Mouse (Mus musculus) midbrain, embryonic 10.5 days (tissue): ENCODE results near the gene Efcc1. TPM values are rescaled to one million over a fixed set of nuclear protein-coding genes. Genes with fewer than 3 reads are reported as not detected.
"Not testable (repeated sequence)": the region's sequence is repeated elsewhere in the genome, so short reads cannot be mapped to it uniquely, and the experiment has no call there.

Source experiments
- DNase-seq: peaks from one replicate; pipeline ENCODE4 v3.0.0-alpha.2; 2017; ENCODE audit warnings: low spot score
- H3K27ac ChIP-seq: fragments of 300-500 bp; sonication (generic); replicated peaks from 2 replicates; pipeline ENCODE4 v1.5.1; 2016; ENCODE audit warnings: mild to moderate bottlenecking
- H3K27me3 ChIP-seq: fragments of 300-500 bp; sonication (generic); 2 replicates; pipeline ENCODE4 v1.6.1; 2016; ENCODE audit warnings: low read depth, mild to moderate bottlenecking; ENCODE audit not compliant: poor library complexity, severe bottlenecking
- H3K36me3 ChIP-seq: fragments of 300-500 bp; sonication (generic); 2 replicates; pipeline ENCODE4 v1.6.1; 2016; ENCODE audit warnings: mild to moderate bottlenecking, moderate library complexity
- H3K4me1 ChIP-seq: fragments of 300-500 bp; sonication (generic); 2 replicates; pipeline ENCODE4 v1.6.1; 2016
- H3K4me3 ChIP-seq: fragments of 300-500 bp; sonication (generic); 2 replicates; pipeline ENCODE4 v1.5.1; 2016; ENCODE audit warnings: mild to moderate bottlenecking, moderate library complexity
- H3K9me3 ChIP-seq: fragments of 300-500 bp; sonication (generic); replicated peaks from 2 replicates; pipeline ENCODE4 v1.6.1; 2016; ENCODE audit warnings: mild to moderate bottlenecking
- WGBS: fragments of 180-500 bp; shearing (Covaris S2); methylation state at CpG from one replicate; pipeline ENCODE4 v1.1.7; 2016; 5-methylcytosine and 5-hydroxymethylcytosine counted together
- polyA plus RNA-seq: library from polyadenylated mRNA; unstranded; fragments of >200 nt; fragmentation: Nextera tagmentation; extraction: Ambion mirVana; gene quantifications from 2 replicates; pipeline ENCODE4 v1.2.1, GENCODE M21; 2016

The Efcc1 gene
- polyA plus RNA-seq, 1 experiment from 2014 or later, result 5.4 TPM

DNA sequence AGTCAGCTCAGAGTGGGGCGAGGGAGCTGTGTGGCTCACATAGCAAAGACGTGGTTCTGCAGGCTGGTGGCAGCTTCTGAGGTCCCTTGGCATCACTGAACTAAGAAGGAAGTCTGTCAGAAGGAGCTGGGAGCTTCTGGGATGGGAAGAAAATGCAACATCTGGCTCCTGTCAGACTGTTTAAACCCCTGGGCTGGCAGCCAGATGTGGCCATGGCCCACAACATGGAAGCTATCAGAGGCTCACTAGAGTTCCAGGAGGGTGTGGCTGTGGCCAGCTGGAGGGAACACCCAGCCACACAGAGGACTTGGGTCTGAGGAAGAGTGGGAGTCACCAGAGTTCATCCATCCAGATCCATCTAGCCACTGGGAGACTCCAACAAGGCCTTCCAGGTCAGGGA is 16.2 kb downstream of the Efcc1 start:
- Histone ChIP-seq H3K27ac (no peak overlapping the region), H3K9me3 (no peaks in the 10 kb centered on the region), H3K4me1 (peaks cover 13% of the 10 kb centered on the region), H3K27me3 (no peaks in the 10 kb centered on the region), H3K36me3 (peaks cover 26% of the 10 kb centered on the region), H3K4me3 (no peak overlapping the region)
- DNase-seq, result no peak
- WGBS, result 81% methylated on average over 2 of the region's 2 CpGs

DNA sequence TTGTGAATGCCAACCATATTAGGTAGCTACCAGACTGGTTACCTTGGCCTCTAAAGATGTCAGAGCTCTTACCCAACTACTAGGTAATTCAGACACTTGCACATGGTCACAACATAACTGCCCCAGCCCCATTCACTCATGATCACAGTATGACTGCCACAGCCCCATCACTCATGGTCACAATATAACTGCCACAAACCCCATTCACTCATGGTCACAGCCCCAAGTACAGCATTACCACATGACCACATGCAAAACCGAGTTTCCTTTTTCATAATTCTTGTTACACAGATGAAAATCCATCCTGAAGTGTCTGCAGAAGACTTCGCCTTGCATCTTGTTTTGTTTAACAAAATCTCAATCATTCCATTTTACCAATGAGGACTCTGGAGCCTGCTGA is 17.4 kb downstream of the Efcc1 start:
- H3K36me3 ChIP-seq, result peaks cover 29% of the 10 kb centered on the region
- no peak for DNase-seq
- peaks cover 8% of the 10 kb centered on the region for H3K4me1 ChIP-seq
- H3K27me3 ChIP-seq, result no peaks in the 10 kb centered on the region
- H3K4me3 ChIP-seq, result no peak overlapping the region
- H3K27ac ChIP-seq, result no peak overlapping the region
- H3K9me3 ChIP-seq, result no peaks in the 10 kb centered on the region
- WGBS, result 89% methylated on average over 2 of the region's 2 CpGs

DNA sequence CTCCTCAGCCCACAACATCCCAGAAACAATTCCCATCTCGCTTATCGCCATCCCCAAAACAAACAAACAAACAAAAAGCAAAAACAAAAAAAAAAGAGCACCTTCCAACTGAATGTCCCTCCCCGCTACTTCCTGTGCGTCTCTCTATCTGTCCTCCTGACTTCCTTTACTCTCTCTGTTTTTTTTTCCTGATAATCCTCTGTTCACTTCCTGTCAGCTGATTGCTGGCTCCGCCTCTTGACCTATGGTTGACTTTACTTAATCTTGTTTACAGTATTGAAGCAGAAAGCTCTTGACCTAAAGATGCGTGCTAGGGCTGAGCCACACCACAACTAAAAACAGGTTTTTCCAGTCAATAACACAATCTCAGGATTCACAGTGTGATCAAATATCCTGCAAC is 17.9 kb downstream of the Efcc1 start:
- Histone ChIP-seq H3K27me3 (no peaks in the 10 kb centered on the region), H3K4me3 (no peak overlapping the region), H3K36me3 (peaks cover 29% of the 10 kb centered on the region), H3K27ac (no peak overlapping the region), H3K9me3 (no peaks in the 10 kb centered on the region), H3K4me1 (peaks cover 5% of the 10 kb centered on the region)
- 84% methylated on average over 6 of the region's 6 CpGs for WGBS
- DNase-seq, result no peak

DNA sequence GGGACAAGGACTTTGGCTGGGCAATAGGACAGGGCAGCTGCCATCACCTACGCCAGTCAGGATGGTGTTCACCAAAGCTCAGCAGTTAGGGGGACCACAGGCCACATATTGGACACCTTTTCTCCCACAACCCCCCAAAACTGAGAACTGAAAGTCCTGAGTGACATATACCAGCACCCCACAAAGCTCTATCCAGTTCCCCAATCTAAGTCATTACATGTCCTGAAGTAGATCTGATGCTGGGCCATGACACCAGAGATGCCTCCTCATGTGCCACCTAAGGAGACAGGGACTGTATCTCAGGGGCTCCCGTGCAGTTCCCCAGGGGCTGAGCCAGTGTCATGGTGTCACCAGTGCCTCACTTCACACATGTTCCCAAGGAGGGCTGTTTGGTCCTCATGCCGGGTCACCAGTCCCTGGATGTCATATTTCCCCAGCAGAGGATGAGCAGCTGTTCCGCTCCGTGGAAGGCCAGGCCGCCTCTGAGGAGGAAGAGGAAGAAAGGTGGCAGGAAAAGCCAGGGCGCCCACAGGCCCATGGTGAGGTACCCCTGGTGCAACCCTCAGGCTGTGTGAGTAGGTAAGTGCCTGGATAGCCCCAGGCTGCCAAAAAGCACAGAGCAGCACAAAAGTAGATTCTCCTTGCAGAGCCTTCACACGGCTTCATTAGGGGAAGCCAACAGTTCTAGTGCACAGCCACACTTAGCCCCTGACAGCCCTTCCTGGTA is 19.7 kb downstream of the Efcc1 start:
- Histone ChIP-seq H3K9me3 (no peaks in the 10 kb centered on the region), H3K27ac (no peak overlapping the region), H3K36me3 (peaks cover 46% of the 10 kb centered on the region), H3K4me1 (peaks cover 9% of the 10 kb centered on the region), H3K27me3 (no peaks in the 10 kb centered on the region), H3K4me3 (no peak overlapping the region)
- WGBS, result 89% methylated on average over 8 of the region's 8 CpGs
- no peak for DNase-seq

DNA sequence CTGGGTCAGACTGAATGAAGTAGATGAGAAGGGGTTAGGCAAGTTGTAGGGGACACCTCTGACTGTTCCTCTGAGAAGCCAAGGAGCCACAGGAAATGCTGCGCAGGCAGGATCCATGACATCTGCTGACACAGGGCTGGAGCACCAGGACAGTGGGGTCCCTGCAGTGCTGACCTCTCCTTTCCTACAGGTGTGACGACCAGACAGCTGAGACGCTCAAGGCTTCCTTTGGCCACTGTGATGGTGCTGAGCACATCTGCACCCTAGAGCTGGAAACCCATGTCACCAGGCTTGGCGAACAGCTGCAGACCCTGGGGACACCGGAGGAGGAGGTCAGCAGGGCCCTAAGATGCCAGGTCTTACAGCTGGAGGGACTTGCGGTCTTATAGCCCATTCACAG is 20.9 kb downstream of the Efcc1 start:
- H3K9me3 ChIP-seq, result no peaks in the 10 kb centered on the region
- no peak for DNase-seq
- no peak overlapping the region for H3K4me3 ChIP-seq
- no peak overlapping the region for H3K27ac ChIP-seq
- peaks cover 56% of the 10 kb centered on the region for H3K36me3 ChIP-seq
- 92% methylated on average over 6 of the region's 6 CpGs for WGBS
- no peaks in the 10 kb centered on the region for H3K27me3 ChIP-seq
- peaks cover 9% of the 10 kb centered on the region for H3K4me1 ChIP-seq

DNA sequence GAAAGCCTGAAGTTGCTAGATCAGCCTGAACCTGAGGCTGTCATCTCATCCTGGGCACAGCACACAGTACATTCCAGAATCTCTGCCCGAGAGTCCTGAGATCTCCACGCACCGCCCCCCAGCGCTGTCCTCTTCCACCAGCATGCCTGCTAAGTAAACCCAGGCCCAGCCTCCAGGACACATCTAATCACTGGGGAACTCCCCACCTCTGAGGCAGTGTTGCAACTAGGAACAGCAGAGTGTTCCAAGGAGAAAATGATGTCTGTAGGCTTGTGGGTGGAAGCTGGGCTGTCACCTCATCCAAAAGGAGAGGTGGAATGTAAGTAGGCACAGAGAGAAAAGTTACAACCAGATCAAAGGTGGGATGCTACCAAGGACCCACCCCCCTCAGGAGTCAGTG is 24.5 kb downstream of the Efcc1 start:
- H3K4me1 ChIP-seq, result peaks cover 9% of the 10 kb centered on the region
- no peak overlapping the region for H3K4me3 ChIP-seq
- 94% methylated on average over 4 of the region's 4 CpGs for WGBS
- H3K27ac ChIP-seq, result no peak overlapping the region
- H3K27me3 ChIP-seq, result no peaks in the 10 kb centered on the region
- H3K36me3 ChIP-seq, result peaks cover 64% of the 10 kb centered on the region
- DNase-seq, result no peak
- H3K9me3 ChIP-seq, result peaks cover 4% of the 10 kb centered on the region; the same call in 1 of the 2 replicates

DNA sequence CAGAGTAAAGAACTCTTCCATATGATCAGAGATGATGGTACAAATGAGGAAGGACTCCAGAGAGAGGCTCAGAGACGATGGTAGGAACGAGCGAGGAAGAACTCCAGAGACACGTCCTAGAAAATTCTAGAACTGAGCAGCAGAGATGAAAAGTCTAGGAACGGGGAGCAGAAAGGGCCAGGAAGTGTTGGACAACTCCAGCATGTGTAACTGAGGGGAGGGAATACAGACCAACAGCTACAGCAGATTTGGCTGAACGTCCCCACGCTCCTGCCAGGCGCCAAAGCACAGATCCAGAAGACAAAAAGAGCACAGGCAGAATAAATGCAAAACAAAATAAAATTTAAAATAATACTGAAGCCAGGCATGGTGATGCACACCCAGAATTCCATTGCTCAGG is 26.2 kb downstream of the Efcc1 start:
- 95% methylated on average over 8 of the region's 8 CpGs for WGBS
- Histone ChIP-seq H3K27ac (no peak overlapping the region), H3K27me3 (no peaks in the 10 kb centered on the region), H3K36me3 (peaks cover 49% of the 10 kb centered on the region), H3K9me3 (peaks cover 4% of the 10 kb centered on the region; the same call in 1 of the 2 replicates), H3K4me1 (peaks cover 9% of the 10 kb centered on the region), H3K4me3 (no peak overlapping the region)
- DNase-seq, result no peak

DNA sequence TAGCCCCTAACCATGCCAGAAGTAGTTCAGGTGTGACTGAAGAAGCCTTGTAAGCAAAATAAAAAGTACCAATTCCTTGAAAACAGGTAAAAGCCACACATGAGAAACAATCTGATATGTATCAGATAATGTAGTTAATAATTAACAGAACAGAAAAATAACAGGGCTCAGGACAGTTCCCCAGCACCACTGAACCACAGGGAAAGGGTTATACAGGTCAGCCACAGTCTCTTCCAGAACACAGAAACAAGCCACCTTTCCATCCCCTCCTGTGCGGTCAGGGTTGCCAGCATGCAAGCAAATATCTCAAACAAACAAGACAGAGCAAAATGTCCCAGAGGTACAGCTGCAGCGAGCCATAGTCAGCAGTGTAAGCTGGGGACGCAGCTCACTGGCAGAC is 28.7 kb downstream of the Efcc1 start:
- no peak for DNase-seq
- no peak overlapping the region for H3K27ac ChIP-seq
- peaks cover 4% of the 10 kb centered on the region; the same call in 1 of the 2 replicates for H3K9me3 ChIP-seq
- no peak overlapping the region for H3K4me3 ChIP-seq
- no peaks in the 10 kb centered on the region for H3K27me3 ChIP-seq
- 81% methylated on average over 3 of the region's 3 CpGs for WGBS
- H3K4me1 ChIP-seq, result no peaks in the 10 kb centered on the region
- H3K36me3 ChIP-seq, result peaks cover 33% of the 10 kb centered on the region

DNA sequence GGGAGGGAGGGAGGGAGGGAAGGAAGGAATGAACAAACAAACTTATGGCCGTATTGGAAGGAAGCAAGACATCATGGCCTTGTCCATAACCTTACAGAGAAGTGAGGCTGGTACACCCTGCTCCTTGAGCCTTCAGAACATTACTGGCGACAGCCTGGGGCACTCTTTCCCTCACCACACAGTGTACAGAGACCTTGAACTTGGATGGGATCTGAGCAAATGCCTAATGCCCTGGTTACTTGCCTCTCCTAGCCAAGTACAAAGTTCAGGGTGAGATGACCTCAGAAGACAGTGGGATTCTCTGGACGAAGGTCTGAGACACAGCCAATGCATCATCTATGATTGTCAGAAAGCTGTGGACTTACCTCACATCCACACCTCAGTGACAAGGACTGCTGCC is 29.2 kb downstream of the Efcc1 start:
- WGBS, result 79% methylated on average over 3 of the region's 3 CpGs
- no peak for DNase-seq
- peaks cover 4% of the 10 kb centered on the region; the same call in 1 of the 2 replicates for H3K9me3 ChIP-seq

DNA sequence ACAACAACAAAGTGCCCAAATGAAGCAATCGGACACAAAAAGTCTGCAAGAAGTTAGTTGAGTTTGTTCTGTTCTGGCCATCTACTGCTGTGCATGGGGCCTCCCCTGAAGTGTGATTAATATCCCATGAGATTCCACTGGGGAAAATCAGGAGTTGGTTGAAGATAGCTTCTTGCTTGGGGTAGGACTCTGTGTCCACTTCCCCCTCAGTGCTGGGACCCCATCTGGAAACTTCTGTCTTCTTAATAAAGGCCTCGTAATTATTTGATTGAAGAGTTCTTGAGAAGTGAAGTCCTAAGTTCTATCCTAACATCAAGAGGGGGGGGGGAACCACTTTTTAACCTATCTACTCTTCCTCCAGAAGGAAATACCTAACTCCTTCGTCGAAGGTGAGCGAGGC is 31.5 kb downstream of the Efcc1 start:
- H3K27ac ChIP-seq, result no peak overlapping the region
- peaks cover 4% of the 10 kb centered on the region; the same call in 1 of the 2 replicates for H3K9me3 ChIP-seq
- DNase-seq, result no peak
- no peaks in the 10 kb centered on the region for H3K4me1 ChIP-seq
- WGBS, result 86% methylated on average over 5 of the region's 5 CpGs
- peaks cover 8% of the 10 kb centered on the region; the same call in 1 of the 2 replicates for H3K36me3 ChIP-seq
- no peaks in the 10 kb centered on the region for H3K27me3 ChIP-seq
- H3K4me3 ChIP-seq, result no peak overlapping the region

More for the DNA sequence above, 29.2 kb downstream of the Efcc1 start:
- H3K4me3 ChIP-seq, result no peak overlapping the region
- no peak overlapping the region for H3K27ac ChIP-seq
- no peaks in the 10 kb centered on the region for H3K4me1 ChIP-seq
- H3K36me3 ChIP-seq, result peaks cover 28% of the 10 kb centered on the region
- H3K27me3 ChIP-seq, result no peaks in the 10 kb centered on the region

DNA sequence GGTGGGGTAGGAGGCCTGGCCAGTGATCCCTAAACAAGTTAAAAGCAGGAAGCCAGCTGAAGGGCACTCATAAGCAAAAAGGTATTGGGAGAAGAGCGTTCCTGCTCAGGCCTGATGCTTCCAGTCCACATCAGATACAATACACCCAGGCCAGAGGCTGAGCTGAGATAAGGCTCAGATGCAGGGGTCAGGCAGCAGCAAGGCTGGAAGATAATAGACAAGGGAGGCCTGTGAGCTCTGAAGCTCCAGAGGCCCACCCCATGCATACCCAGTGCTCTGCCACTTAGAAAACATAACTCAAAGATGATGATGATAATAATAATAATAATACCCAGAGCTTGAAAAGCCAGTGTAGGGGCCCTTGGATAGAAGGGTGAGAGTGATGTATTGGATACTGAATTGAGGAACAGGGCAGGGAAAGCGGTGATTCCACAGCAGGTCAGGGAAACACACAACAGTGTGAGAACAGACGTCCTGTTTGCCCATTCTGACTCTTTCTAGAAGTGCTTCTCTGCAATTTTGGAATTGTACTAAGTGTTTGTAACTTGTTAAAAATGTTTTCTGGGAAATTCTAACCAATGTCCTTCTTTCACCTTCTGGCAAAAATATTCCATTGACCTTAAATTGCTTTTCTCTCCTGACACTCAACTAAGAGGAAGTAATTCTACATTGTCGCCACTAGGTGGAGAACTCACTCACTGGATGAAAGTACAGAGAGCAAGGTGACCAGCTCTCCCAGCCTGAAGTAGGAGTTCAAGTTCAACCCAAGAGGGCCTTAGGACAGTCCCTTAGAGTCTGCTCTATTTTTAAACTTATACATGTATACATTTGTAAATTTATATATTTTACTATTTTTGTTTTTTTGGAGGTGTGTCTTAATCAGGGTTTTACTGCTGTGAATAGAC is 33.0 kb downstream of the Efcc1 start:
- H3K4me3 ChIP-seq, result no peak overlapping the region
- no peaks in the 10 kb centered on the region for H3K36me3 ChIP-seq
- 64% methylated on average over 4 of the region's 4 CpGs for WGBS
- no peak for DNase-seq
- no peaks in the 10 kb centered on the region for H3K4me1 ChIP-seq
- 0 out of 2 replicates have a peak, but pooled peaks cover 3% of the 10 kb centered on the region for H3K9me3 ChIP-seq
- no peaks in the 10 kb centered on the region for H3K27me3 ChIP-seq
- no peak overlapping the region for H3K27ac ChIP-seq

DNA sequence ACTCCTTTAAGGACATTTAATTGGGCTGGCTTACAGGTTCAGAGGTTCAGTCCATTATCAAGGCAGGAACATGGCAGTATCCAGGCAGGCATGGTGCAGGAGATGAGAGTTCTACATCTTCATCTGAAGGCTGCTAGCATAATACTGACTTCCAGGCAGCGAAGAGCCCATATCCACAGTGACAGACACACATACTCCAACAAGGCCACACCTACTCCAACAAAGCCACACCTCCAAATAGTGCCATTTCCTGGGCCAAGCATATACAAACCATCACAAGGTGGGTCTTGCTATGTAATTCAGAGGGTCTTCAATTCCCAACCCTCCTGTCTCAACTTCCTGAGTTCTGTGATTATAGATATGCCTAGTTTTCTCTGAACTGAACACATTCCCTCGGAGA is 33.6 kb downstream of the Efcc1 start:
- H3K9me3 ChIP-seq, H3K36me3 ChIP-seq, H3K27ac ChIP-seq, H3K4me3 ChIP-seq, H3K27me3 ChIP-seq, H3K4me1 ChIP-seq, DNase-seq: not testable (repeated sequence)
- WGBS, result 91% methylated on average over 2 of the region's 2 CpGs

DNA sequence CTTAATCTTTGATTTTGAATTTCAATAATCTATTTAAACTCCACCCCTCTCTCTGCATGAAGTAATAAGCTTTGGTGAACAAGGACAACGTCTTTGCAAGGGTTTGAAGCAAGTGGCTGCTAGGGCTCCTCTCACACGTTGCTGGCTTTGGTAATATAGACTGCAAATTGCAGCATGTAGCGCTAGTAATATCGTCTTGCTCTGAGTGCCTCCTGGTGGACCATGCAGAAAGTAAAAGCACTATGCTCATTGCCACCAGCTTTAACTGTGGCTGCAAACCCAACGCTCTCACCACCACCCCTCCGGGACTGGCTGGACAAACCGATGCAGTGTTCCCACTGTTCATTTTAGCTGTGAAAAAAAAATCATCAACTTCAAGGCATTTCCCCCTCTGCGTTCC is 40.0 kb downstream of the Efcc1 start:
- Histone ChIP-seq H3K4me3 (no peak overlapping the region), H3K27me3 (no peaks in the 10 kb centered on the region), H3K9me3 (peaks cover 8% of the 10 kb centered on the region; the same call in 1 of the 2 replicates), H3K4me1 (no peaks in the 10 kb centered on the region), H3K27ac (no peak overlapping the region), H3K36me3 (no peaks in the 10 kb centered on the region)
- WGBS, result 56% methylated on average over 8 of the region's 8 CpGs
- no peak for DNase-seq
